Mouse (Mus musculus) layer of hippocampus, postnatal 10 days (tissue): Measurements from ENCODE around the gene Fam102a. TPM values are rescaled to one million over a fixed set of nuclear protein-coding genes. Genes with fewer than 3 reads are reported as not detected.

Experiments used
- DNase-seq, 2 experiments: peaks; one replicate each; pipeline ENCODE4 v3.0.0; 2021; ENCODE audit warnings: low spot score in 2 of 2
- total RNA-seq, 2 experiments: library from RNA; stranded (reverse); gene quantifications; 2 replicates each; pipeline ENCODE4 v1.2.3; 2021

The Fam102a gene
- total RNA-seq, 2 experiments from 2014 or later: 34.8 to 38.0 TPM

DNA sequence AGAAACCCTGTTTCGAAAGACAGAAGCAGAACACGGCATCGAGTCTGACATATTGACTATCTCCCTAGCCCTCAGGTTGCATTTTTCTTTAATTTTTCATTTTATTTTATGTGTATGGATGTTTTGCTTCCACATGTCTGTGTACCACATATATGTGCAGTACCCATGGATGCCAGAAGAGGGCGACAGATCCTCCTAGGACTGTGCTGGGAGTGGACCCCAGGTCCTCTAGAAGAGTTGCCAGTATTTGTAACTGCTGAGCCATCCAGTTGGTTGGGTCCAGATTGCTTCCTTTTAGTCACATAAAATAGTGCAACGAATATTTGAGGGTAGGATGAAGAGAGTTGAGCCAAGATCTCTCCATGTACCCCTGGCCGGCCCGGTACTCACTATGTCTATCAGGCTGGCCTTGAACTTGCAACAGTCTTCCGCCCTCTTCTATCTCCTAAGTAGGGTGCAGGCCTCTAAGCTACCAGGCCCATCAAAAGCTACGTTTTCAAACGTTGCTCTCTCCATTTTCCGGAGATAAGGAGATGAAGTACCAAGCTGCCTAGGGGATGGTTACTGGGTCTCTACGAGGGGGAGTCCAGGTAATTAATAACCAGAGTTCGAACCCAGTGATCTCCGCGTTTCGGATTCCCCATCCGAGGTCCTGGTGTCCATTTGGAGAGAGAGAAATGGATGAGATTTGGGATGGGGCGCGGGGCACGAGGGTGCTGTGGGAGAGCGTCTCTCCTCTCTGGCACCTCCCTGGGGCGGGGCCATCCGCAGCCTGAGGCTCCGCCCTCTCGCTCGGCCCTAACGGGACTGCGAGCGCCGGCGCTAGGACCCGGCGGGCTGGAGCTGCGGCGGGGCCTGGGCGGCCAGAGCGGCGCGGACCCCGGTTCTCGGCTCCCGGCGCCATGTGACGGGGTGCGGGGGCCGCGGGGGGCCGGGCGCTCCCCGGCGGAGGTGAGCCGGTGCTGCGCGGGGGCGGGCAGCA is 71.3 kb downstream of the Fam102a start:
- peak; percentile 77 to 86 for DNase-seq

DNA sequence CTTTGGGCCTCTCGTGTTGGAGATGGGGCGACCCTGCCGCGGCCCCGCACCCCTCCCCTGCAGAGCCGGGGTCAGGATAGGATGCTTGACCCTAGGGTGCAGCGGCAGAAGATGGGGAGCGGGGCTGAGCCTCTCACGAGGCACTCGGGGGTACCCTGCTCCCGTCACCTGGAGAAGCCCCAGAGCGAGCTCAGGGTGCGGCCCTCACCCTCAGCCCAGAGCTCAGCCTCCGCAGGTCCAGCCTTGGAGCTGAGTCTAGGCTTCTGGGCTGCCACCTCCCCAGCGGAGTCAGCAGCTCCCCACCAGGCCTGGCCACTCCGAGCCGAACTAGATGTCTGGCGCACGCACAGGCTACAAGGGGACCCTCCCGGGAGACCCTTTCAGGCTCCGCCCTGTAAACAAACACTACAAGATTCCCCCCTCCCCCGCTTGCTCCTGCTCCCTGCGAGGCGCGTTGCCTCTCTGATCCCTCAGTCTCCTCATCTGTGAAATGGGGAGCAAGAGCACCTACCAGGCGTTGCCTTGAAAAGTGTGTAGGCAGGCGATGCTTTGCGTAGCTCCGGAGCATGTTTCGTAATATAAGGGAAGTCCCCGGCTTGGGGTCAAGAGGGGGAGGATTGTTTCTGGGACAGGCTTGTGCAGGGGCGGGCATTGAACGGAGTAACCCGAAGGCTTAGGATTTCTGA is 72.3 kb downstream of the Fam102a start:
- peak in 1 of 2 experiments; percentile 41 for DNase-seq

DNA sequence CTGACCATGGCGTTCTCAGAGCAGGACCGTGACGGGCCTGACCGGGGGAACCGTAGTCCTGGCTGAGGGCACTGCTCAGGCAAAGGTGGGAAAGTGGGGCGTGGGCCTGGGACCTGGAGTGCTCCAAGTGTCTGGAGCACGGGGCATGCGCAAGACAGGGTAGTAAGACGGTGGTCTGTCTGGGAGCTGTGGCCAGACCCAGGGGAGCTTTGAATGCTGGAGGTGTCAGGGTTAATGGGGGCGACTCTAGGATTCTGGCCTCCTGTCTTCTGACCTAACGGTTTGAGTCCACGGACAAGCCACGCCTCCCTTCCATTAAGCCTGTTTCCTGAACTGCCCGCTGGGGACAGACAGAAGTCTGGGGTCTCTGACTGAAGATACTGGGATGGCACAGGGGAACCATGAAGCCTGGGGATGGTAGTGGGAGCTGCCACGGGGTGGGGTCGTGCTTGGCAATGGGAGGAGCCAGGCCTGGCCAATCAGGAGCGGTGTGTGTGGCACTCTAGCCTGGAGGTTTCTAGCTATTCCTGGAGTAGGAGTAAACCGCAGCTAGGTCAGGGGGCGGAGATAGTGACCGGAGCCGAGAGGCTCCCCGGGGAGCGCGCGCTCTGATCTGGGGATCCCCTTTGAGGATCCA is 73.1 kb downstream of the Fam102a start:
- peak; percentile 50 to 59 for DNase-seq

DNA sequence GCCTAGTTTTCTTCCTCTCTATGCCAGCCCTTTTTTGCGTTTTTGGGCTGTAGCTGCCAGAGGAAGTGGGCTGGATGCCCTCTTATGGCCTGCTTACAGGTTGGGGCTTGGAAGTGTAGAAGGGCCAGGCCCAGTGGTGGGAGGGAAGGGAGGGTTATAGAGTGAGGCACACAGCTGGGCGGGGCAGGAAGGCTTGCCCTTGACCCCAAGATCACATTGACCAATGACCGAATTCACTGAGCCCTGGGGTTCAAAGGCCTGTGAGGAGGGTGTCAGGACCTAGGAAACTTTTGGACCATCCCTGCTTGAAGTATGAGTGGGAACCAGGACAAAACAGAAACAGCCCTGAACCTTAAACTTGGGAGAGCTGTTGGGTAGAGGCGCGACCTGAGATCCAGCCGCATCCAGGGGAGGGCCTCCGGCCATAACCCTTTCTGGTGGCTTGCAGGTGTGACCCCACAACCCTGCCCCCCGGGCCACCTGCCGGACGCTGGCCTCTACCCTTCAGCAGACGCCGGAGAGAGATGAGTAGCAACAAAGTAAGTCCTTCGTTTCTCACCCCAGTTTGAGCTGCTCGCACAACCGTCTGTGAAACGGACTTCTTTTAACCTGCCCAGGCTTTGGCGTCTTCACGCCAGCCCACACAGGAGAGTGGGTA is 73.8 kb downstream of the Fam102a start:
- no peak for DNase-seq

DNA sequence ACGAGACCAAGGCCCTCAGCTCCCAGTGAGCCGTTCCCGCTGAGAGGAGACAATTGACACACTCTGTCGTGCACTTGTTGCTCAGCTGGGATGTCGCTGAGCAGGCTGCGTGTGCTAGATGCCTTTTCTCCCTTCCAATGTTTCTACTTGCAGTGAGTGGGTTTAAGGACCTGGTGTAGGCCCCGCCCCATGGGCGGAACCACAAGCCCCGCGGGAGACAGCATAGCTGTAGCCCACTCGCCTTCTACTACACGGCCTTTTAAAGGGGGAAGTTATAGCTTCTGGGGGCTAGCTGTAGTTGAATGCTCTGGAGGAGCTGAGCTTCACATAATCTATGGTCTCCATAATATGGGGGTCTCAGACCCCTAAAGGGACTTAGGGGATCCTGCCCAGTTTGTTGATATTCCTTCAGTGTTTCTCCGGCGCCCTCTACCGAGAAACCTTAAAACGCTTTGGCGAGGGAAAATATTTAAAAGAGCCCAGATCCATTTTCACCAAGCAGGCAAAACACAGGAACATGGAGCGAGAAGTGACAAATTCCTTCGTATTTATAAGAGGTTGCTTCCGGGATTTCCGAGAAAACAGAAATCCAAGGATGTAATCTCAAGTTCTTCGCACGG is 75.6 kb downstream of the Fam102a start:
- DNase-seq: peak; percentile 51 to 71

GRCm38 (mm10) chr2:32612274-32612673 is 77.1 kb downstream of the Fam102a start:
- DNase-seq: no peak

DNA sequence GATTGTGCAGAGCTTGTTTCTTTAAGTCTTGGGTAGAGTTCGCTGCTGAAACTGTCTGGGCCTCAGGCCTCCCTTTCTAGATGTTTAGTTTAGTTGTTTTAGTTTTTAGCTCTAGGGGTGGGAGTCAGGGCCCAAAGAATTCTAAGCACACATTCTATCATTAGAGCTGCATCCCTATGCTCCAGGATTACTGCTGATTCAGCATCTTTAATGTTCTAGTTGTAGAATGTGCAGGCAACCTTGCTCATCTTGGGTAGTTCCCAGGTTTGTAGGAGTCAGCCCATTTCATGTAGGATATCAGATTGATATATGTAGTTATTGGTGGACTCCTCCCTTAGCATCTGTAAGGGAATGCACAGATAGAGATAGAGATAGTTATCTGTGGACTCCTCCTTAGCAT is 82.0 kb downstream of the Fam102a start:
- no peak for DNase-seq

- DNase-seq: no peak
These were observed 82.5 kb downstream of the Fam102a start for GRCm38 (mm10) chr2:32617601-32618000.

DNA sequence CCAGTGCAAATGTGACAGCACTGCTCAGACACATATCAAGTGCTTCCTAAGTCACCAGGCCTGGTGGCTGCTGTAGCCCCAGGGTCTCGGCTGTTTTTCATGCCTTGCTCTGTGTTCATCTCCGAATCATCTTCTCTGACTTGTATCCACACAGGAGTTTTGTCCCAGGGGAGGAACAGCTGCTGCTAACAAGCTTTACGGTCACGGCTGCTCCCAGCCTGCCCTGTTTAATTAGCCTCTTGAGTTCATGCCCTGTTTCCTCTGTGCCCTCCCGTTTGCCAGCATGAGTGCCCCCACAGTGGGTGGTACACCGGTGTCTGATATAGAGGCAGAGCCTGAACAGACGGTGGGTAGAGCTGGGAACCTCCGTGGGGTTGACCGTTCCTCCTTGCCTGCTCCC is 82.9 kb downstream of the Fam102a start:
- no peak for DNase-seq

Other genes starting within 250 kb of the Fam102a start
- gene Golga2, start 247.9 kb upstream of the Fam102a start, total RNA-seq: 10 to 100 TPM; 75.1 to 78.9 TPM
- 100 to 1,000 TPM; 237 to 239 TPM for gene Swi5, start 247.3 kb upstream of the Fam102a start, total RNA-seq
- 10 to 100 TPM; 74.6 to 75.0 TPM for gene Ciz1, start 183.0 kb upstream of the Fam102a start, total RNA-seq
- 100 to 1,000 TPM; 715 to 725 TPM for gene Dnm1, start 182.0 kb upstream of the Fam102a start, total RNA-seq
- 100 to 1,000 TPM; 163 to 168 TPM for gene 1110008P14Rik, start 153.4 kb upstream of the Fam102a start, total RNA-seq
- gene Lcn2, start 147.1 kb upstream of the Fam102a start, total RNA-seq: 1 to 10 TPM; 2.4 to 2.9 TPM
- gene Ptges2, start 139.4 kb upstream of the Fam102a start, total RNA-seq: 10 to 100 TPM; 42.0 to 42.5 TPM
- 1 to 10 TPM; 3.4 TPM for gene Naif1, start 84.9 kb upstream of the Fam102a start, total RNA-seq
- 10 to 100 TPM; 46.0 to 48.9 TPM for gene Slc25a25, start 83.9 kb upstream of the Fam102a start, total RNA-seq
- gene Dpm2, start 35.5 kb downstream of the Fam102a start, total RNA-seq: 10 to 100 TPM; 69.6 to 88.4 TPM
- 1 to 10 TPM; 6.4 to 7.1 TPM for gene Pip5kl1, start 39.5 kb downstream of the Fam102a start, total RNA-seq
- under 1 TPM; 0.45 to 0.64 TPM for gene 9430097D07Rik, start 40.4 kb downstream of the Fam102a start, total RNA-seq
- gene St6galnac4, start 51.8 kb downstream of the Fam102a start, total RNA-seq: 10 to 100 TPM; 41.9 to 47.1 TPM
- 100 to 1,000 TPM in 1 of 2 experiments, 10 to 100 TPM in 1; 99.1 to 104 TPM for gene St6galnac6, start 64.4 kb downstream of the Fam102a start, total RNA-seq
- 100 to 1,000 TPM; 109 TPM for gene Ak1, start 86.4 kb downstream of the Fam102a start, total RNA-seq
- gene Eng, start 111.3 kb downstream of the Fam102a start, total RNA-seq: 10 to 100 TPM; 25.9 to 28.2 TPM
- 10 to 100 TPM; 17.1 to 17.2 TPM for gene Fpgs, start 168.8 kb downstream of the Fam102a start, total RNA-seq
- 10 to 100 TPM; 86.8 to 92.1 TPM for gene Cdk9, start 177.7 kb downstream of the Fam102a start, total RNA-seq
- 10 to 100 TPM; 34.7 to 40.3 TPM for gene Sh2d3c, start 185.7 kb downstream of the Fam102a start, total RNA-seq
- 1 to 10 TPM; 2.1 to 3.2 TPM for gene 6330409D20Rik, start 205.7 kb downstream of the Fam102a start, total RNA-seq
- 10 to 100 TPM; 28.9 to 32.9 TPM for gene Tor2a, start 221.9 kb downstream of the Fam102a start, total RNA-seq
- under 1 TPM; 0.71 to 0.94 TPM for gene Ttc16, start 240.3 kb downstream of the Fam102a start, total RNA-seq
- 10 to 100 TPM in 1 of 2 experiments, 1 to 10 TPM in 1; 5.4 to 11.5 TPM for gene Ptrh1, start 240.5 kb downstream of the Fam102a start, total RNA-seq
- gene Cfap157, start 249.1 kb downstream of the Fam102a start, total RNA-seq: under 1 TPM; 0.75 to 0.76 TPM